Comparison of ENCODE assay signal across 8 mouse cellular contexts in genomic region chr3:95015337-95015872, GRCm38 (mm10). TPM values are rescaled to one million over a fixed set of nuclear protein-coding genes. Genes with fewer than 3 reads are reported as not detected.
DNase-seq lines count a peak whose midpoint lies in the region; ATAC-seq lines count a peak whose summit lies in the region.

TSS of gene Zfp687 (minus strand) at chr3:95015448.

- peak within 1 kb of the TSS; percentile 82 for H3K9ac ChIP-seq in hindbrain, embryonic 11.5 days (ENCODE audit: low read depth, low read length)

- peak within 1 kb of the TSS; percentile 92 for H3K4me2 ChIP-seq in hindbrain, embryonic 11.5 days (replicated peaks; ENCODE audit: low read depth, low read length)

- 0 out of 2 replicates have a peak, but pooled peaks cover 11% of the 10 kb centered on the region for H3K36me3 ChIP-seq in hindbrain, embryonic 11.5 days (ENCODE audit: control insufficient read depth, insufficient read depth, low read length)

- peak; percentile 99 for ATAC-seq in hindbrain, embryonic 11.5 days (ENCODE audit: low FRiP score)

- H3K4me3 ChIP-seq in hindbrain, embryonic 11.5 days (ENCODE audit: low read depth, low read length), result peak within 1 kb of the TSS; percentile 82

- H3K9me3 ChIP-seq in hindbrain, embryonic 11.5 days (ENCODE audit: control insufficient read depth, low read length), result no peaks in the 10 kb centered on the region

- WGBS in hindbrain, embryonic 11.5 days, result under 1% methylated on average over 28 of the region's 37 CpGs

- H3K27ac ChIP-seq in hindbrain, embryonic 11.5 days (ENCODE audit: low read depth, low read length), result peak within 1 kb of the TSS; percentile 81

- H3K4me1 ChIP-seq in hindbrain, embryonic 11.5 days (replicated peaks; ENCODE audit: control insufficient read depth, insufficient read depth, low read length), result no peaks in the 10 kb centered on the region

- H3K27me3 ChIP-seq in hindbrain, embryonic 11.5 days (ENCODE audit: control insufficient read depth, insufficient read depth, low read length), result no peaks in the 10 kb centered on the region

- DNase-seq in Muller cell, postnatal 12 days (ENCODE audit: inconsistent ontology term), result peak; percentile 99
- DNase-seq in cerebellum, adult 9-11 months, result peak; percentile 100
- DNase-seq in frontal cortex, adult 2 months (ENCODE audit: extremely low spot score in 1 of 2, low spot score in 1 of 2), result peak; percentile 99 to 100
- DNase-seq in hindbrain, embryonic 11.5 days (ENCODE audit: low spot score), result peak; percentile 99
- DNase-seq in layer of hippocampus, postnatal 10 days (ENCODE audit: low spot score in 2 of 2), result peak; percentile 100
- DNase-seq in lung, postnatal 10 days, result peak; percentile 100
- DNase-seq in ovary, postnatal 36 days (ENCODE audit: low spot score), result peak; percentile 97
- DNase-seq in thymus, postnatal 25 days, result peak; percentile 100

RNA-seq across cellular contexts. Expression of gene Zfp687, which starts in this region (rescaled TPM):
- polyA plus RNA-seq in frontal cortex, adult 2 months (2012; rRNA removed), result 18.4 and 20.9 TPM in 2 replicates
- polyA plus RNA-seq in hindbrain, embryonic 11.5 days (2014; fragmentation: Nextera tagmentation; extraction: Ambion mirVana), result 21.2 and 29.6 TPM in 2 replicates
- 10 to 100 TPM; 26.4 to 30.8 TPM for total RNA-seq in layer of hippocampus, postnatal 10 days (2021)

Comparison
In these comparisons a context has a peak if more than half of its experiments do, and no peak if none do; other contexts are left out.
1. Peak in every context shown above with its lines: DNase-seq, ATAC-seq, H3K4me3 ChIP-seq and H3K27ac ChIP-seq.